Mouse (Mus musculus) intestine, postnatal 0 days (tissue): ENCODE measurements around the gene Desi1. TPM values are rescaled to one million over a fixed set of nuclear protein-coding genes. Genes with fewer than 3 reads are reported as not detected.

Experiments used
- ATAC-seq: fragments of 200-750 bp; cut with Nextera tagmentation; 2 replicates; pipeline ENCODE4 v1.8.0; 2017; ENCODE audit warnings: mild to moderate bottlenecking, moderate TSS enrichment, moderate library complexity
- H3K27ac ChIP-seq: fragments of 300-500 bp; sonication (generic); 2 replicates; pipeline ENCODE4 v1.5.1; 2014; ENCODE audit warnings: mild to moderate bottlenecking, low read depth, low read length, moderate library complexity
- H3K27me3 ChIP-seq: fragments of 300-500 bp; sonication (generic); replicated peaks from 2 replicates; pipeline ENCODE4 v1.6.1; 2014; ENCODE audit warnings: low read length, mixed read lengths; ENCODE audit not compliant: control insufficient read depth, insufficient read depth
- H3K36me3 ChIP-seq: fragments of 300-500 bp; sonication (generic); 2 replicates; pipeline ENCODE4 v1.6.1; 2014; ENCODE audit warnings: mild to moderate bottlenecking, moderate library complexity; ENCODE audit not compliant: control insufficient read depth, insufficient read depth
- H3K4me1 ChIP-seq: fragments of 300-500 bp; sonication (generic); replicated peaks from 2 replicates; pipeline ENCODE4 v1.6.1; 2014; ENCODE audit warnings: antibody characterized with exemption, low read length, mixed read lengths; ENCODE audit not compliant: control insufficient read depth, insufficient read depth
- H3K4me2 ChIP-seq: fragments of 300-500 bp; sonication (generic); replicated peaks from 2 replicates; pipeline ENCODE4 v1.6.1; 2014; ENCODE audit warnings: low read depth, mild to moderate bottlenecking, moderate library complexity
- H3K4me3 ChIP-seq: fragments of 300-500 bp; sonication (generic); 2 replicates; pipeline ENCODE4 v1.5.1; 2014; ENCODE audit warnings: low read depth, low read length
- H3K9ac ChIP-seq: fragments of 300-500 bp; sonication (generic); 2 replicates; pipeline ENCODE4 v1.6.1; 2014; ENCODE audit warnings: mild to moderate bottlenecking, low read depth, low read length
- H3K9me3 ChIP-seq: fragments of 300-500 bp; sonication (generic); 2 replicates; pipeline ENCODE4 v1.6.1; 2016; ENCODE audit warnings: mixed run types; ENCODE audit not compliant: control insufficient read depth
- CTCF ChIP-seq: sonication (generic); IDR thresholded peaks from 2 replicates; pipeline ENCODE4 v1.5.1; 2016; ENCODE audit warnings: low read depth, mild to moderate bottlenecking, control low read depth, antibody characterized with exemption, moderate library complexity
- WGBS: fragments of 180-500 bp; shearing (Covaris S2); extraction: QIAGEN DNeasy Blood & Tissue Kit; methylation state at CpG from one replicate; pipeline ENCODE4 v1.1.7; 2014; 5-methylcytosine and 5-hydroxymethylcytosine counted together
- polyA plus RNA-seq: library from polyadenylated mRNA; unstranded; fragments of >200 nt; fragmentation: Nextera tagmentation; extraction: Ambion mirVana; gene quantifications from 2 replicates; pipeline ENCODE4 v1.2.1, GENCODE M21; 2015

Gene Desi1
- polyA plus RNA-seq, 1 experiment from 2014 or later, result 10.0 TPM

GRCm38 (mm10) chr15:82044166-82044784 lies 10.6 kb upstream of the Desi1 start:
- no peak overlapping the region for H3K4me3 ChIP-seq
- H3K4me1 ChIP-seq, result 0 out of 2 replicates have a peak, but pooled peaks cover 5% of the 10 kb centered on the region
- H3K27me3 ChIP-seq, result no peaks in the 10 kb centered on the region
- H3K9me3 ChIP-seq, result no peaks in the 10 kb centered on the region
- no peak overlapping the region for H3K9ac ChIP-seq
- no peak overlapping the region for H3K4me2 ChIP-seq
- H3K27ac ChIP-seq, result no peak overlapping the region
- 97% methylated on average over 7 of the region's 7 CpGs for WGBS
- H3K36me3 ChIP-seq, result peaks cover 21% of the 10 kb centered on the region
- peak; percentile 63 for TF ChIP-seq CTCF
- no peak for ATAC-seq

DNA sequence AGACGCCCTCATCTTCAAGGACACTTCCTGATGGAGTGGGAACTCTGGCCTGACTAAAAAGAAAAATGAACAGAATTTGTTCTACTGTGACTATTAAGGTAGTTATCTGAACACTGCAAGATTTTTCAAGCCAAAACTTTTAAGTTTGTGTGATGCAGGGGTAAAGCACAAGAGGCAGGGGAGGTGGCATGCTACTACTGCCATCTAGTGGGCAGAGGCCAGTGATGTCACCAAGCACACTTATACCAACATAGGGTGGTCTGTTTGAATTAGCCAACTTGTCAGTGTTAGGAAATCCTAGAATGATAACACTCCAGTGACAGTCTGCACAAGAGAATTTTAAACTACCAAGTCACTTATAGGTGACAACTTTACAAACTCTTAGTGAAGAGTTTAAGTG lies 7.0 kb upstream of the Desi1 start:
- no peaks in the 10 kb centered on the region for H3K9me3 ChIP-seq
- H3K4me1 ChIP-seq, result no peaks in the 10 kb centered on the region
- no peak overlapping the region for H3K4me3 ChIP-seq
- H3K27me3 ChIP-seq, result no peaks in the 10 kb centered on the region
- ATAC-seq, result no peak
- no peak overlapping the region for H3K9ac ChIP-seq
- peaks cover 43% of the 10 kb centered on the region for H3K36me3 ChIP-seq
- no peak overlapping the region for H3K27ac ChIP-seq
- WGBS, result 91% methylated on average over 1 of the region's 1 CpGs
- H3K4me2 ChIP-seq, result no peak overlapping the region
- peak; percentile 87 for TF ChIP-seq CTCF

- no peaks in the 10 kb centered on the region for H3K9me3 ChIP-seq
- H3K4me2 ChIP-seq, result no peak overlapping the region
- no peak overlapping the region for H3K9ac ChIP-seq
- no peaks in the 10 kb centered on the region for H3K4me1 ChIP-seq
- H3K27me3 ChIP-seq, result no peaks in the 10 kb centered on the region
- H3K36me3 ChIP-seq, result peaks cover 38% of the 10 kb centered on the region
- no peak overlapping the region for H3K4me3 ChIP-seq
- 84% methylated on average over 12 of the region's 12 CpGs for WGBS
- H3K27ac ChIP-seq, result no peak overlapping the region
- ATAC-seq, result no peak
- TF ChIP-seq CTCF, result peak; percentile 59
Observed at GRCm38 (mm10) chr15:82035904-82036689, 2.4 kb upstream of the Desi1 start.

GRCm38 (mm10) chr15:82032386-82032785 lies 1.3 kb downstream of the Desi1 start:
- no peak for TF ChIP-seq CTCF
- ATAC-seq, result no peak

DNA sequence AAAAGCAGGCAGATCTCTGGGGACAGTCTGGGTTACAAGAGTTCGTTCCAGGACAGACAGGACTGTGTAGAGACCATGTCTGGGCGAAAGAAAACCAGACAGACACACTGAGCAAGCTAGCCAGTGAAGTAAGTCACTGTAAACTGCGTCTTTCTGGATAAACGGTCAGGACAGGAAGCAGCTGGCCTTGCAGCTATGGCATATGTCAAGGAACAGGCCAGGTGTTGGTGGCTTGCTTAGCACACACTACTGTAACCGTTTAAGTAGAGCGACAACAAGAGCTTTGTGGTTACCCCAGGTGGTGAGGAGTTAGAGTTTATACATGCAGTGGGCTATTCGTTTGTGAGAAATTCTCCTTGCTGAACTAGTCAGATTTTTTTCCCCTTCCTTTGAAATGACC lies 5.9 kb downstream of the Desi1 start:
- no peak for ATAC-seq
- TF ChIP-seq CTCF, result no peak
- Histone ChIP-seq H3K36me3 (peaks cover 78% of the 10 kb centered on the region), H3K9me3 (no peaks in the 10 kb centered on the region), H3K4me3 (no peak overlapping the region), H3K4me2 (no peak overlapping the region), H3K27ac (no peak overlapping the region), H3K9ac (no peak overlapping the region), H3K4me1 (no peaks in the 10 kb centered on the region), H3K27me3 (no peaks in the 10 kb centered on the region)
- 76% methylated on average over 7 of the region's 7 CpGs for WGBS

More at GRCm38 (mm10) chr15:82032386-82032785, 1.3 kb downstream of the Desi1 start:
- H3K9me3 ChIP-seq, result no peaks in the 10 kb centered on the region
- H3K4me3 ChIP-seq, result no peak overlapping the region
- H3K9ac ChIP-seq, result no peak overlapping the region
- no peaks in the 10 kb centered on the region for H3K27me3 ChIP-seq
- WGBS, result 87% methylated on average over 7 of the region's 7 CpGs
- no peaks in the 10 kb centered on the region for H3K4me1 ChIP-seq
- no peak overlapping the region for H3K27ac ChIP-seq
- no peak overlapping the region for H3K4me2 ChIP-seq
- peaks cover 49% of the 10 kb centered on the region for H3K36me3 ChIP-seq

- no peak for ATAC-seq
- Histone ChIP-seq H3K4me2 (no peak overlapping the region), H3K27ac (no peak overlapping the region), H3K9me3 (no peaks in the 10 kb centered on the region), H3K36me3 (peaks cover 79% of the 10 kb centered on the region), H3K4me3 (no peak overlapping the region), H3K9ac (no peak overlapping the region), H3K4me1 (no peaks in the 10 kb centered on the region), H3K27me3 (no peaks in the 10 kb centered on the region)
- no peak for TF ChIP-seq CTCF
- 86% methylated on average over 7 of the region's 7 CpGs for WGBS
Observed at GRCm38 (mm10) chr15:82027276-82027675, 6.4 kb downstream of the Desi1 start.
